Mouse (Mus musculus): ENCODE results near the gene Sbno2. TPM values are rescaled to one million over a fixed set of nuclear protein-coding genes. Genes with fewer than 3 reads are reported as not detected.
A peak's percentile ranks its signal among the peaks of the same experiment; 100 is the strongest.

Sbno2 gene
- polyA plus RNA-seq, 1 experiment = 37.3 TPM

DNA sequence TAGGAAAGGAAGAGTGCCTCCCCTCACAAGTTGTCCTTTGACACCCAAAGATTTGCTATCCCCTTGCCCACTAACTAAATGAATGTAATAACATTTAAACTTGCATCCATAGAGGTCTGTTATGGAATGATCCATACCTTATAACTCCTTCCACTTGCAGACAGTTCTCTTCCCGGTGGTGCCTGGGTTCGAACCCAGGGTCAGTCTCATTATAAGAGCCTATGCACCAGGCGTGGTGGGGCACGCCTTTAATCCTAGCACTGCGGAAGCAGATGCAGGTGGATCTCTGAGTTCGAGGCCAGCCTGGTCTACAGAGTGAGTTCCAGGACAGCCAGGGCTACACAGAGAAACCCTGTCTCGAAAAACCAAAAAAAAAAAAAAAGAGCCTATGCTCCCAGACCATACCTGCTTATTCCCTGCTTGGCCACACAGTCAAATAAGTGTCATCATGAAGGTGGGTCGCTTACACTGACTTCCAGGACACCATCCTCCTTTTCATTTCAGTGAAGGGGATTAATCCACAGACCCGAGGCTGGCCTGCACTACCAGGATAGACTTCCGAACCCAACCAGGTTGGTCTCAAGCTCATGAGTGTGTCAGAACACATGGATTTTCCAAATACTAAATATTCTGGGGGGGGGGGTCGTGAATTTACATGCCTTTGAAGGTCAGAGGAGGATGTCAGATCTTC, 34.7 kb upstream of the Sbno2 start:
- no peaks in the 10 kb centered on the region for H3K9me3 ChIP-seq (replicated peaks; ENCODE audit: control insufficient read depth, insufficient read depth, low read length, poor library complexity, severe bottlenecking)
- H3K27me3 ChIP-seq (ENCODE audit: control insufficient read depth, insufficient read depth, low read length, poor library complexity, severe bottlenecking) = no peaks in the 10 kb centered on the region
- peaks cover 15% of the 10 kb centered on the region for H3K36me3 ChIP-seq (ENCODE audit: control insufficient read depth, insufficient read depth, low read length, poor library complexity, severe bottlenecking)
- H3K4me3 ChIP-seq (ENCODE audit: low read depth, low read length) = no peak overlapping the region
- H3K27ac ChIP-seq (ENCODE audit: insufficient read depth, low read length) = 0 out of 2 replicates have a peak overlapping the region, but pooled peaks have one; percentile 4
- no peak for TF ChIP-seq POLR2A (IDR thresholded peaks at IDR 0.05; ENCODE audit: insufficient read depth, low read length)
- TF ChIP-seq EP300 (IDR thresholded peaks at IDR 0.05; ENCODE audit: insufficient read depth, low read depth, low read length) = no peak
- TF ChIP-seq CTCF (IDR thresholded peaks at IDR 0.05; ENCODE audit: low read depth, low read length) = no peak
- no peaks in the 10 kb centered on the region for H3K4me1 ChIP-seq (ENCODE audit: control insufficient read depth, insufficient read depth, low read length)
- no peak overlapping the region for H3K9ac ChIP-seq (ENCODE audit: low read depth, poor library complexity, severe bottlenecking)

DNA sequence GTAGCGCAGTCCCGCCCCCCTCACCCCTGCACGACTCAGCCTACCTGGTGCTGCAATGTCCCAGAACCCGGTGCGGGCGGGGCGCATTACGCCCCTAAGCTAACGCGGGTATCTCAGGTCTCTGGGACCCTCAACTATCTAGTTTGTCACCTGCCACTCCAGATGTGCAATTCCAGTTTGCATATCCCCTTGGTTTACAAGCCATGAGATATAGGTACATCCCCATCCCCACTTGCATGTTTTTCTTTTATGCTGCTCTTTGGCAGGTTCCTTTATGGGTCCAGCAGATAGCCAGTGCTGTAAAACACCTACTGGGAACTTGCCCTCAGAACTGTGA, 34.0 kb upstream of the Sbno2 start:
- H3K27me3 ChIP-seq (ENCODE audit: control insufficient read depth, insufficient read depth, low read length, poor library complexity, severe bottlenecking) = no peaks in the 10 kb centered on the region

GRCm38 (mm10) chr10:80138553-80139438, 33.4 kb upstream of the Sbno2 start, which contains the start of gene Atp5d:
Gene Atp5d, plus strand, starts transcription at chr10:80138632.
- Histone ChIP-seq H3K27ac (ENCODE audit: insufficient read depth, low read length) (peak within 1 kb of the TSS; percentile 19; the same call in 1 of the 2 replicates), H3K9ac (ENCODE audit: low read depth, poor library complexity, severe bottlenecking) (peak within 1 kb of the TSS; percentile 75), H3K4me3 (ENCODE audit: low read depth, low read length) (peak within 1 kb of the TSS; percentile 84), H3K36me3 (ENCODE audit: control insufficient read depth, insufficient read depth, low read length, poor library complexity, severe bottlenecking) (peaks cover 5% of the 10 kb centered on the region), H3K9me3 (replicated peaks; ENCODE audit: control insufficient read depth, insufficient read depth, low read length, poor library complexity, severe bottlenecking) (no peaks in the 10 kb centered on the region), H3K4me1 (ENCODE audit: control insufficient read depth, insufficient read depth, low read length) (no peaks in the 10 kb centered on the region), H3K27me3 (ENCODE audit: control insufficient read depth, insufficient read depth, low read length, poor library complexity, severe bottlenecking) (no peaks in the 10 kb centered on the region)
- 0 out of 2 replicates have a peak, but pooled peaks have one; percentile 24 for TF ChIP-seq EP300 (IDR thresholded peaks at IDR 0.05; ENCODE audit: insufficient read depth, low read depth, low read length)
- TF ChIP-seq CTCF (IDR thresholded peaks at IDR 0.05; ENCODE audit: low read depth, low read length) = no peak
- peak; percentile 79 for TF ChIP-seq POLR2A (IDR thresholded peaks at IDR 0.05; ENCODE audit: insufficient read depth, low read length)

More for the DNA sequence above, 34.0 kb upstream of the Sbno2 start:
- Histone ChIP-seq H3K4me3 (ENCODE audit: low read depth, low read length) (no peak overlapping the region), H3K27ac (ENCODE audit: insufficient read depth, low read length) (0 out of 2 replicates have a peak overlapping the region, but pooled peaks have one; percentile 4), H3K9me3 (replicated peaks; ENCODE audit: control insufficient read depth, insufficient read depth, low read length, poor library complexity, severe bottlenecking) (no peaks in the 10 kb centered on the region), H3K9ac (ENCODE audit: low read depth, poor library complexity, severe bottlenecking) (peak overlapping the region; percentile 75; the same call in 1 of the 2 replicates), H3K4me1 (ENCODE audit: control insufficient read depth, insufficient read depth, low read length) (no peaks in the 10 kb centered on the region), H3K36me3 (ENCODE audit: control insufficient read depth, insufficient read depth, low read length, poor library complexity, severe bottlenecking) (peaks cover 11% of the 10 kb centered on the region)
- no peak for TF ChIP-seq EP300 (IDR thresholded peaks at IDR 0.05; ENCODE audit: insufficient read depth, low read depth, low read length)
- TF ChIP-seq POLR2A (IDR thresholded peaks at IDR 0.05; ENCODE audit: insufficient read depth, low read length) = no peak
- no peak for TF ChIP-seq CTCF (IDR thresholded peaks at IDR 0.05; ENCODE audit: low read depth, low read length)

- H3K4me3 ChIP-seq (ENCODE audit: low read depth, low read length) = peak overlapping the region; percentile 84
- H3K27me3 ChIP-seq (ENCODE audit: control insufficient read depth, insufficient read depth, low read length, poor library complexity, severe bottlenecking) = no peaks in the 10 kb centered on the region
- peak overlapping the region; percentile 19; the same call in 1 of the 2 replicates for H3K27ac ChIP-seq (ENCODE audit: insufficient read depth, low read length)
- H3K9ac ChIP-seq (ENCODE audit: low read depth, poor library complexity, severe bottlenecking) = peak overlapping the region; percentile 75
- TF ChIP-seq EP300 (IDR thresholded peaks at IDR 0.05; ENCODE audit: insufficient read depth, low read depth, low read length) (no peak), POLR2A (IDR thresholded peaks at IDR 0.05; ENCODE audit: insufficient read depth, low read length) (no peak), CTCF (IDR thresholded peaks at IDR 0.05; ENCODE audit: low read depth, low read length) (no peak)
- H3K9me3 ChIP-seq (replicated peaks; ENCODE audit: control insufficient read depth, insufficient read depth, low read length, poor library complexity, severe bottlenecking) = no peaks in the 10 kb centered on the region
- no peaks in the 10 kb centered on the region for H3K4me1 ChIP-seq (ENCODE audit: control insufficient read depth, insufficient read depth, low read length)
- H3K36me3 ChIP-seq (ENCODE audit: control insufficient read depth, insufficient read depth, low read length, poor library complexity, severe bottlenecking) = no peaks in the 10 kb centered on the region
Observed at GRCm38 (mm10) chr10:80137626-80138552, 32.5 kb upstream of the Sbno2 start.

DNA sequence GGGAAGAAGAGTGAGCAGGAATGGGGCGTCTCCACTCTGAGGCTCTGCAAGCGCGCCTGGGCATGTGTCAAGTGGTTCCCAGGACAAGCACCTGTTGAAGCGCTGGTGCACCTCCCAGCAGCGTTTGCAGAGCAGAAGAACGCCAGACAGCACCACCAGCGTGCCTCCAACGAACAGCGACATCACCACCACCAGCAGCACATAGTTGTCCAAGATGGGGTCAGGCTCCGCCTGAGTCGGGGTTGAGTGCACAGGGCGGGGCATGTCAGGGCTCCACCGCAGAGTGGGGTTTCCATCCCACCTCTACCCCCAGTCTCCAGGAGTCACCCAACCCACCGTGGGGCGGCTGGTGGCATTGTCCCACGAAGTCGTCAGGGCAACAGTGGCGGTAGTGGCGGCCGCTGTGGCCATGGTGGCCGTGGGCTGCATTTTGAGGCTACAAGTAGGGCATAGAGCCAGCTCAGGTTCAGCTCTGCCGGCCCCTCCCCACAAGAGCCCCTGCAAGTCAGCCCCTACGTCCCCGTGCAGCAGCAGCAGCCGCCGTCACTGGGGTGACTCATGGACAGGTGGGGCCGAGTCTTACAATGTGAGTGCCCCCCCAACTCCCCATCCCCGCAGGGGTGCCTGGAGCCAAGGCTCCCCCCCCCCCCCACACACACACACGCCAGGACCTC, 31.7 kb upstream of the Sbno2 start:
- TF ChIP-seq POLR2A (IDR thresholded peaks at IDR 0.05; ENCODE audit: insufficient read depth, low read length) = no peak
- TF ChIP-seq EP300 (IDR thresholded peaks at IDR 0.05; ENCODE audit: insufficient read depth, low read depth, low read length) = no peak
- no peak for TF ChIP-seq CTCF (IDR thresholded peaks at IDR 0.05; ENCODE audit: low read depth, low read length)
- no peak overlapping the region for H3K27ac ChIP-seq (ENCODE audit: insufficient read depth, low read length)

More for the DNA sequence above, 31.7 kb upstream of the Sbno2 start:
- peak overlapping the region; percentile 72 for H3K4me3 ChIP-seq (ENCODE audit: low read depth, low read length)
- no peaks in the 10 kb centered on the region for H3K4me1 ChIP-seq (ENCODE audit: control insufficient read depth, insufficient read depth, low read length)
- H3K27me3 ChIP-seq (ENCODE audit: control insufficient read depth, insufficient read depth, low read length, poor library complexity, severe bottlenecking) = no peaks in the 10 kb centered on the region
- peak overlapping the region; percentile 75 for H3K9ac ChIP-seq (ENCODE audit: low read depth, poor library complexity, severe bottlenecking)
- H3K9me3 ChIP-seq (replicated peaks; ENCODE audit: control insufficient read depth, insufficient read depth, low read length, poor library complexity, severe bottlenecking) = no peaks in the 10 kb centered on the region
- H3K36me3 ChIP-seq (ENCODE audit: control insufficient read depth, insufficient read depth, low read length, poor library complexity, severe bottlenecking) = no peaks in the 10 kb centered on the region
